Mouse (Mus musculus) heart, postnatal 0 days (tissue): ENCODE data around the gene Msh3. TPM values are rescaled to one million over a fixed set of nuclear protein-coding genes. Genes with fewer than 3 reads are reported as not detected.

Source experiments
- ATAC-seq: fragments of 200-750 bp; cut with Nextera tagmentation; 2 replicates; pipeline ENCODE4 v1.8.0; 2017; ENCODE audit warnings: low read depth, moderate number of reproducible peaks, moderate library complexity; ENCODE audit not compliant: insufficient read depth
- DNase-seq: peaks from one replicate; pipeline ENCODE4 v3.0.0-alpha.2; 2016; ENCODE audit warnings: low spot score
- H3K27ac ChIP-seq: fragments of 300-500 bp; sonication (generic); 2 replicates; pipeline ENCODE4 v1.5.1; 2014; ENCODE audit warnings: low read depth, mild to moderate bottlenecking
- H3K27me3 ChIP-seq: fragments of 300-500 bp; sonication (generic); 2 replicates; pipeline ENCODE4 v1.6.1; 2014; ENCODE audit warnings: low read length, mixed read lengths; ENCODE audit not compliant: control insufficient read depth, insufficient read depth
- H3K36me3 ChIP-seq: fragments of 300-500 bp; sonication (generic); replicated peaks from 2 replicates; pipeline ENCODE4 v1.6.1; 2014; ENCODE audit warnings: low read length, mixed read lengths; ENCODE audit not compliant: control insufficient read depth, insufficient read depth
- H3K4me1 ChIP-seq: fragments of 300-500 bp; sonication (generic); 2 replicates; pipeline ENCODE4 v1.6.1; 2014; ENCODE audit warnings: antibody characterized with exemption; ENCODE audit not compliant: control insufficient read depth, insufficient read depth
- H3K4me2 ChIP-seq: fragments of 300-500 bp; sonication (generic); 2 replicates; pipeline ENCODE4 v1.6.1; 2014; ENCODE audit warnings: low read depth, mild to moderate bottlenecking, low read length, moderate library complexity
- H3K4me3 ChIP-seq: fragments of 300-500 bp; sonication (generic); 2 replicates; pipeline ENCODE4 v1.5.1; 2014; ENCODE audit warnings: low read depth, low read length
- H3K9ac ChIP-seq: fragments of 300-500 bp; sonication (generic); replicated peaks from 2 replicates; pipeline ENCODE4 v1.6.1; 2014; ENCODE audit warnings: low read depth, low read length, mixed read lengths
- H3K9me3 ChIP-seq: fragments of 300-500 bp; sonication (generic); replicated peaks from 2 replicates; pipeline ENCODE4 v1.6.1; 2016; ENCODE audit warnings: low read length; ENCODE audit not compliant: control insufficient read depth
- CTCF ChIP-seq: IDR thresholded peaks from 2 replicates; pipeline ENCODE4 v1.5.1; 2016; ENCODE audit warnings: antibody characterized with exemption, control low read depth, low read depth
- EP300 ChIP-seq: IDR thresholded peaks from 2 replicates; pipeline ENCODE4 v1.6.1; 2016; ENCODE audit warnings: antibody characterized with exemption, low read depth
- WGBS: fragments of 180-500 bp; shearing (Covaris S2); extraction: QIAGEN DNeasy Blood & Tissue Kit; methylation state at CpG from one replicate; pipeline ENCODE4 v1.1.7; 2014; 5-methylcytosine and 5-hydroxymethylcytosine counted together
- polyA plus RNA-seq: library from polyadenylated mRNA; unstranded; fragments of >200 nt; fragmentation: Nextera tagmentation; extraction: Ambion mirVana; gene quantifications from 2 replicates; pipeline ENCODE4 v1.2.1, GENCODE M21; 2015
- total RNA-seq: library from RNA; depleted of rRNA; stranded (reverse); fragments of >200 nt; gene quantifications from 2 replicates; pipeline ENCODE4 v1.2.3, GENCODE M21; 2014; ENCODE audit warnings: low replicate concordance

Msh3 gene
- total and polyA plus RNA-seq, 2 experiments from 2014 or later = 8.5 to 37.1 TPM

DNA sequence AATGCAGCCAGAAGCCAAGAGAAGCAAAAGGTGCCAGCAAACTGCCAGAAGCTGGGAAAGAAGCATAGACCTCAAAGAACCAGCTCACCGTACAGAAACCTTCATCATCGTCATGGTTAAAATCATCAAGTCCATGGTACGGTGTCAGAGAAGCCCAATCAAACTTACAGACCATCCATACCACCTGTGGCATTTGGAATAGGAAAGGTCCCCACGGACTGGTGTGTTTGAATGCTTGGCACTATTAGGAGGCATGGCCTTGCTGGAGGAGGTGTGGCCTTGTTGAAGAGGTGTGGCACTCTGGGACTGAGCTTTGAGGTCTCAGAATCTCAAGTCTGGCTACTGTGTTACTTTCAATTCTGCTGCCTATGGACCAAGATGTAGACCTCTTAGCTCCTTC, 58.3 kb downstream of the Msh3 start:
- whole genome bisulfite sequencing = 93% methylated on average over 4 of the region's 4 CpGs
- no peak for TF ChIP-seq EP300
- TF ChIP-seq CTCF = no peak

GRCm38 (mm10) chr13:92293883-92294282, 60.9 kb downstream of the Msh3 start:
- Histone ChIP-seq H3K4me2 (no peak overlapping the region), H3K36me3 (peaks cover 18% of the 10 kb centered on the region), H3K4me1 (no peaks in the 10 kb centered on the region), H3K9ac (no peak overlapping the region), H3K9me3 (no peaks in the 10 kb centered on the region), H3K27me3 (no peaks in the 10 kb centered on the region), H3K27ac (no peak overlapping the region), H3K4me3 (no peak overlapping the region)
- ATAC-seq (no peak), DNase-seq (no peak)
- WGBS = 69% methylated on average over 5 of the region's 5 CpGs
- TF ChIP-seq CTCF (no peak), EP300 (no peak)

More for the DNA sequence above, 58.3 kb downstream of the Msh3 start:
- Histone ChIP-seq H3K4me1 (peaks cover 8% of the 10 kb centered on the region; the same call in 1 of the 2 replicates), H3K4me2 (no peak overlapping the region), H3K27me3 (no peaks in the 10 kb centered on the region), H3K9me3 (no peaks in the 10 kb centered on the region), H3K4me3 (no peak overlapping the region), H3K9ac (no peak overlapping the region), H3K27ac (no peak overlapping the region), H3K36me3 (peaks cover 15% of the 10 kb centered on the region)
- ATAC-seq (no peak), DNase-seq (no peak)

GRCm38 (mm10) chr13:92291605-92292004, 63.2 kb downstream of the Msh3 start:
- H3K27me3 ChIP-seq = no peaks in the 10 kb centered on the region
- TF ChIP-seq CTCF (no peak), EP300 (no peak)
- WGBS = 83% methylated on average over 4 of the region's 4 CpGs
- DNase-seq = no peak
- H3K9me3 ChIP-seq = no peaks in the 10 kb centered on the region
- H3K36me3 ChIP-seq = peaks cover 10% of the 10 kb centered on the region; the same call in 1 of the 2 replicates
- no peaks in the 10 kb centered on the region for H3K4me1 ChIP-seq
- no peak overlapping the region for H3K4me2 ChIP-seq
- no peak for ATAC-seq
- H3K4me3 ChIP-seq = no peak overlapping the region
- no peak overlapping the region for H3K9ac ChIP-seq
- no peak overlapping the region for H3K27ac ChIP-seq

DNA sequence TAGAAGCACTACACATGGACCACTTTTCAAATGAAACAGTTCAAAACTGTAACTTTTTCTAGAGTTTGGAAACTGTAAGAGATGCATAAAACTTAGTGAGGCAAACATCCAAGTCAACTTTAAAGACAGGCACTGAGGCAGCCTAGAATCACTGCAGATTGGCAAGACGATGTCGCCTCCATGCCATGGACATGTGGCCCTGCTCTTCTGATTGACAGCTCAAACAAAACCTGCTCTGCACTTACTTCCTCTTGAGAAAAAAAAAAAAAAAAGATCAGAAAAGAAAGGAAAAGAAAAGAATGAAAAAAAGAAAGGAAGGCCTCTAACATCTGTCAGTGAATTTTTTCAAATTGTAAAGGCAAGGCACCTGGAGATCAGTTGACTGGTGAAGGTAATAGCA, 77.8 kb downstream of the Msh3 start:
- Histone ChIP-seq H3K27ac (no peak overlapping the region), H3K4me3 (no peak overlapping the region), H3K27me3 (no peaks in the 10 kb centered on the region), H3K36me3 (no peaks in the 10 kb centered on the region), H3K4me1 (0 out of 2 replicates have a peak, but pooled peaks cover 8% of the 10 kb centered on the region), H3K9me3 (no peaks in the 10 kb centered on the region), H3K4me2 (no peak overlapping the region), H3K9ac (no peak overlapping the region)
- no peak for DNase-seq
- WGBS = 77% methylated on average over 2 of the region's 2 CpGs
- TF ChIP-seq CTCF (no peak), EP300 (no peak)
- no peak for ATAC-seq

DNA sequence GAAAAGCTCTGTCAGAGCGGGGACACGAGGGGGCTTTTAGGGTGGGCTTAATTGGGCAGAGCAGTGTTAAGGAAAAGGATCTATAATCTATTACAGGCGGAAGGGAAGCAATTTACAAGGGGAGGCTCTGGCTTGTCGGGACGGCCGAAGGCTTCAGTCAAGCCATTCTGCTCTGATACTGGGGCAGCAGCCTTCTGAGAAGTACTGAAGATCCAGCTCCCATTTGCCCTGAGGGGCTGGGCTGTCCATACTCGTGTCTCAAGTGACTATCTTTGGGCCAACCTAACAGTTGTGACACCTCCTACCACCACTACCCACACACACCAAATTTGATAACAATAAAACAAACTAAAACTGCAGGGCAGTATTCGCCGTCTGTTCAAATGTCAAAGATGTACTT, 79.5 kb downstream of the Msh3 start:
- 87% methylated on average over 9 of the region's 9 CpGs for WGBS
- ATAC-seq = no peak
- no peak overlapping the region for H3K27ac ChIP-seq

More for the DNA sequence above, 79.5 kb downstream of the Msh3 start:
- DNase-seq = no peak
- Histone ChIP-seq H3K27me3 (no peaks in the 10 kb centered on the region), H3K9me3 (no peaks in the 10 kb centered on the region), H3K9ac (no peak overlapping the region), H3K4me1 (0 out of 2 replicates have a peak, but pooled peaks cover 8% of the 10 kb centered on the region), H3K4me2 (no peak overlapping the region), H3K36me3 (no peaks in the 10 kb centered on the region), H3K4me3 (no peak overlapping the region)
- TF ChIP-seq EP300 (no peak), CTCF (no peak)
